Mouse (Mus musculus) cerebellum, adult 9-11 months (tissue): ENCODE results near the gene Mob3b.

Source experiments
- DNase-seq: peaks from one replicate; pipeline ENCODE4 v3.0.0; 2022

Gene Mob3b

GRCm38 (mm10) chr4:35003550-35004326 lies 153.5 kb downstream of the Mob3b start:
- no peak for DNase-seq

- no peak for DNase-seq
Measured at GRCm38 (mm10) chr4:34996616-34997015, 160.7 kb downstream of the Mob3b start.

- DNase-seq, result no peak
Measured at GRCm38 (mm10) chr4:34993639-34993975, 163.7 kb downstream of the Mob3b start.

- no peak for DNase-seq
Measured at GRCm38 (mm10) chr4:34992866-34993638, 164.2 kb downstream of the Mob3b start.

- no peak for DNase-seq
Measured at GRCm38 (mm10) chr4:34991891-34992865, 165.1 kb downstream of the Mob3b start.

- DNase-seq, result no peak
Measured at GRCm38 (mm10) chr4:34991116-34991515, 166.2 kb downstream of the Mob3b start.

GRCm38 (mm10) chr4:34990659-34991058 lies 166.6 kb downstream of the Mob3b start:
- DNase-seq, result no peak

GRCm38 (mm10) chr4:34987568-34987967 lies 169.7 kb downstream of the Mob3b start:
- DNase-seq, result no peak

GRCm38 (mm10) chr4:34987109-34987508 lies 170.2 kb downstream of the Mob3b start:
- DNase-seq, result no peak

- DNase-seq, result no peak
Measured at GRCm38 (mm10) chr4:34986647-34987046, 170.6 kb downstream of the Mob3b start.

- DNase-seq, result no peak
Measured at GRCm38 (mm10) chr4:34984377-34984776, 172.9 kb downstream of the Mob3b start.

- no peak for DNase-seq
Measured at GRCm38 (mm10) chr4:34983511-34983910, 173.8 kb downstream of the Mob3b start.

- DNase-seq, result peak; percentile 25
Measured at GRCm38 (mm10) chr4:34981301-34982172, 175.7 kb downstream of the Mob3b start.

GRCm38 (mm10) chr4:34980461-34981039 lies 176.7 kb downstream of the Mob3b start:
- DNase-seq, result peak; percentile 33

GRCm38 (mm10) chr4:34976916-34977702 lies 180.2 kb downstream of the Mob3b start:
- DNase-seq, result no peak

- DNase-seq, result peak; percentile 68
Measured at GRCm38 (mm10) chr4:34976331-34976778, 180.9 kb downstream of the Mob3b start.

- DNase-seq, result no peak
Measured at GRCm38 (mm10) chr4:34974795-34975194, 182.5 kb downstream of the Mob3b start.

GRCm38 (mm10) chr4:34967541-34967940 lies 189.7 kb downstream of the Mob3b start:
- DNase-seq, result no peak

GRCm38 (mm10) chr4:34966336-34966957 lies 190.8 kb downstream of the Mob3b start:
- no peak for DNase-seq

GRCm38 (mm10) chr4:34964906-34965305 lies 192.4 kb downstream of the Mob3b start:
- no peak for DNase-seq
